Mouse (Mus musculus) G1E (cell line): ENCODE measurements around the gene Zfp639. TPM values are rescaled to one million over a fixed set of nuclear protein-coding genes. Genes with fewer than 3 reads are reported as not detected.

ENCODE experiments used
- ATAC-seq: 2 replicates; pipeline ENCODE4 v1.8.0; 2016; ENCODE audit warnings: mild to moderate bottlenecking; ENCODE audit not compliant: insufficient number of reproducible peaks, poor library complexity, low FRiP score, severe bottlenecking; ENCODE audit errors: extremely low read depth
- DNase-seq: peaks from one replicate; pipeline ENCODE4 v3.0.0; 2012; ENCODE audit warnings: low spot score
- H3K27me3 ChIP-seq: 2 replicates; pipeline ENCODE4 v1.6.1; 2012; ENCODE audit warnings: mild to moderate bottlenecking, low read length, inconsistent platforms; ENCODE audit not compliant: insufficient read depth
- H3K36me3 ChIP-seq: replicated peaks from 2 replicates; pipeline ENCODE3; 2012; ENCODE audit warnings: mild to moderate bottlenecking, inconsistent platforms
- H3K4me1 ChIP-seq: 2 replicates; pipeline ENCODE4 v1.6.1; 2012; ENCODE audit warnings: low read depth, low read length, inconsistent platforms, mixed read lengths; ENCODE audit not compliant: insufficient read depth
- H3K4me3 ChIP-seq: 2 replicates; pipeline ENCODE4 v1.5.1; 2012; ENCODE audit warnings: low read depth, mild to moderate bottlenecking, inconsistent platforms, low read length, moderate library complexity, mixed read lengths
- H3K9me3 ChIP-seq: replicated peaks from 2 replicates; pipeline ENCODE4 v1.6.1; 2012; ENCODE audit warnings: inconsistent platforms
- CTCF ChIP-seq: IDR thresholded peaks from 2 replicates; pipeline ENCODE4 v1.5.1; 2012; ENCODE audit warnings: low read depth, low read length, inconsistent platforms, mixed read lengths
- GATA1 ChIP-seq: IDR thresholded peaks from 2 replicates; pipeline ENCODE4 v1.6.1; 2012; ENCODE audit warnings: borderline replicate concordance, low read length, inconsistent platforms, mixed read lengths
- GATA2 ChIP-seq: IDR thresholded peaks from 2 replicates; pipeline ENCODE4 v1.6.1; 2012; ENCODE audit warnings: low read depth, low read length, inconsistent platforms, borderline replicate concordance
- POLR2AphosphoS5 ChIP-seq: IDR thresholded peaks from 2 replicates; pipeline ENCODE4 v1.6.1; 2012; ENCODE audit warnings: low read depth, low read length, inconsistent platforms; ENCODE audit not compliant: insufficient replicate concordance
- TAL1 ChIP-seq: conservative IDR thresholded peaks from 2 replicates; pipeline ENCODE4 v1.6.1; 2012; ENCODE audit warnings: low read depth, low read length, inconsistent platforms, mixed read lengths
- polyA plus RNA-seq: library from polyadenylated mRNA; stranded (reverse); fragments of >175 nt; gene quantifications from 2 replicates; pipeline ENCODE4 v1.2.3, GENCODE M21; 2012
- total RNA-seq, 2 experiments: library from RNA; stranded (forward) in 1 of 2; stranded (reverse) in 1 of 2; fragments of 200-1000 nt in 1 of 2; fragments of >200 nt in 1 of 2; fragmentation: Nextera tagmentation in 1 of 2; gene quantifications; 2 replicates each; pipeline ENCODE4 v1.2.3; 2014 to 2017

Zfp639 gene
- total and polyA plus RNA-seq, 3 experiments = 6.0 to 90.8 (median 67.9) TPM

DNA sequence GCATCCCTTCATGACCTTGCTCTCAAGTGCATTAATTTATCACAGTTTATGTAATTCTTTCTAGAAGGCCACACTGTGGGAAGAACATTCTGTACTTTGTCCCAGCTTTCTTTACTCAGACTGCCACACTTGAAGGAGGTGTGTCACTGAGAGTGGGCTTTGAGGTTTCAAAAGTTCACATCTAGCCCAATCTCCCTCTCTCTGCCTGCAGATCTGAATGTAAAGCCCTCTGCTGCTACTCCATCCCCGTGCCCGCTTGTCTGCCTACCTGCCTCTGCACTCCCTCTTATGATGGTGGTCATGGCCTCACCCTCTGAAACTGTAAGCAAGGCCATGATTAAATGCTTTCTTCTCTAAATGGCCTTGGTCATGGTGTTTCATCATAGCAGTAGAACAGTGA lies 9.7 kb upstream of the Zfp639 start:
- no peaks in the 10 kb centered on the region for H3K9me3 ChIP-seq
- DNase-seq (no peak), ATAC-seq (no peak)
- peaks cover 39% of the 10 kb centered on the region for H3K27me3 ChIP-seq
- no peak overlapping the region for H3K4me3 ChIP-seq
- no peak for TF ChIP-seq POLR2AphosphoS5
- TF ChIP-seq CTCF = no peak
- no peak for TF ChIP-seq GATA1
- TF ChIP-seq TAL1 = no peak
- no peak for TF ChIP-seq GATA2
- H3K36me3 ChIP-seq = no peaks in the 10 kb centered on the region
- no peaks in the 10 kb centered on the region for H3K4me1 ChIP-seq

DNA sequence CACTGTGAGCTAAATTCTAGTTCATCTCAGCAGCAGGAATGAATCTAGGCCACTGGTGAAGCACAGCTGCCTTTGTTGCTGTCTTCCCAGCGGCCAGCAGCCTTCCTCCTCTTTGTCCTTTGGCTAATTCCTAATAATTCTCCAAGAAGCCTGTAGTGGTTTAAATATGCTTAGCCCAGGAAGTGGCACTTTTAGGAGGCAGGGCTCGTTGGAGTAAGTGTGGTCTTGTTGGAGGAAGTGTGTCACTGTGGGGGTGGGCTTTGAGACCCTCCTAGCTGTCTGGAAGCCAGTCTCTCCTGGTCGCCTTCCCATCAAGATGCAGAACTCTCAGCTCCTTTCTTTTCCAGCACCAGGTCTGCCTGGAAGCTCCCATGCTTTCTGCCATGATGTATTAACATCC lies 4.2 kb upstream of the Zfp639 start:
- H3K27me3 ChIP-seq = peaks cover 33% of the 10 kb centered on the region

DNA sequence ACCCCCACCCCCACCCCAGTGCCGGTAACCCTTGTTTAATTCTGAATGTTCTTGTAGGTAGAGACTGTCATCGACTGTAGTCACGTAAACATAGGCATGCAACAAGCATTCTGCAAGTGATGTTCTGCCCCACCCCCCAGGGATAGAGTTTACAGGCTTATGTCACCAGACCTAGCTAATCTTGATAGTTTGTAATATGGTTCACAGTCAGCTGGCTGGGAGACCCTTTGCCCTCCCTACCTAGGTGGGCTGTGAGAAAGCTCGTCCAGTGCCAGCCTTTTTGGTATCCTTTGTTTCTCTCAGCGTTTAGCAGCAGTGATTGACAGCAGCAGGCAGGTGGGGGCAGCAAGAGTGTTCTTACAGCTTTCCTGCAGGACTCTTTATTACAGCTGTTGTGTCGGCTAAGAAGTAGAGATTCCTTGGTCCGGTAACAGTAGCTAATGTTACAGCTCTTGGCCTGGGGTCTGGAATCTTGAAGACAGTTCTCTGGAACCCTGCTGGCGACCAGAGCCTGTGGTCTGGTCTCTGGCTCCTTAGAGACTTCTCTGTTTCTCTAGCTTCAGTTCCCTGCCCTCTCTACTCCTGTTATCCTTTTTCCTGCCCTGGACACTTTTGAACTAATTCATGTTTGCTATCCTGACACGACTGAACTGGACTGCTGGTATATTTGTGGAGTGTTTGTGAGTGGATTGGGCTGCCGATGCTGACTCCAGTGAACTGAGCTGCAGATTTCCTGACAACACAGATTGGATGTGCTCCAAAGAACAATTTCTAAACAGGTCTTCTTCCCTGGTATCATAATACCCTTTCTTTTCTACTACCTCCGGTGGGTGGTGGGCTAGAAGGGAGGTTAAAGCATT lies 3.5 kb upstream of the Zfp639 start:
- no peak for DNase-seq
- no peak for ATAC-seq
- H3K4me1 ChIP-seq = peaks cover 22% of the 10 kb centered on the region
- TF ChIP-seq GATA2 (no peak), GATA1 (no peak), CTCF (no peak), POLR2AphosphoS5 (no peak), TAL1 (no peak)
- H3K9me3 ChIP-seq = no peaks in the 10 kb centered on the region
- H3K36me3 ChIP-seq = no peaks in the 10 kb centered on the region
- H3K4me3 ChIP-seq = no peak overlapping the region
- peaks cover 29% of the 10 kb centered on the region for H3K27me3 ChIP-seq

More for the DNA sequence above, 4.2 kb upstream of the Zfp639 start:
- Histone ChIP-seq H3K4me1 (peaks cover 18% of the 10 kb centered on the region), H3K36me3 (no peaks in the 10 kb centered on the region), H3K4me3 (no peak overlapping the region), H3K9me3 (no peaks in the 10 kb centered on the region)
- ATAC-seq (no peak), DNase-seq (no peak)
- TF ChIP-seq CTCF (no peak), TAL1 (no peak), POLR2AphosphoS5 (no peak), GATA2 (no peak), GATA1 (no peak)

DNA sequence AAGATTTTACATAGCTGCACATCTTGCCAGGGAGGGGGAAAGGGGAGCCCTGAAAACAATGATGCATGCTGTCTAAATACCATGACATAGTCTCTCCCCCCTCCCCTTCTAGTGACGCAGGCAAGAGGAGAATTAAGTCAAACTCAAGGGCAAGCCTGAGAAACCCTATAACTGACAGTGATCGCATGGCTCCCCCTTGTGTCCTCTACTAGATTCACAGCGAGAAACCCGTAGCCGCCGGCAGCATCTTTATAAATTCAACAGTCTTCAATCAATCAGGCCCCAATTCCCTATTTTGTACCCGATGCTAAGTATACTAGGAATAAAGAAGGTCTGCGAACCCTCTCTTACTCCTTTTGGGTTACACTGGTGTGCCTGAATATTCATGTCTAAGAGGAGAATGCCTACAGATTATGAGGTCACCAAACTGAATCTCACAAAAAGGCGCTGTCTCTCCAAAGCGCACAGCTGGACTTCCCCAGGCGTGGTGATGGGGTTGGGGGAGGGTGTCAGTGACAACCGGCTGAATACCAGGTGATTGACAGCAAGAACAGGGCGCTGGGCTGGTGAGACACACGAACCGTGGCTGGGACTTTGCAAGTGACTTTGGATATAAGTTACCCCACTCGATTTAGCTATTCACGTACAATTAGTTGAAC lies 1.3 kb upstream of the Zfp639 start:
- no peak overlapping the region; the same call in 1 of the 2 replicates for H3K4me3 ChIP-seq
- peak; percentile 30; the same call in 1 of the 2 replicates for TF ChIP-seq CTCF
- no peak for TF ChIP-seq POLR2AphosphoS5

DNA sequence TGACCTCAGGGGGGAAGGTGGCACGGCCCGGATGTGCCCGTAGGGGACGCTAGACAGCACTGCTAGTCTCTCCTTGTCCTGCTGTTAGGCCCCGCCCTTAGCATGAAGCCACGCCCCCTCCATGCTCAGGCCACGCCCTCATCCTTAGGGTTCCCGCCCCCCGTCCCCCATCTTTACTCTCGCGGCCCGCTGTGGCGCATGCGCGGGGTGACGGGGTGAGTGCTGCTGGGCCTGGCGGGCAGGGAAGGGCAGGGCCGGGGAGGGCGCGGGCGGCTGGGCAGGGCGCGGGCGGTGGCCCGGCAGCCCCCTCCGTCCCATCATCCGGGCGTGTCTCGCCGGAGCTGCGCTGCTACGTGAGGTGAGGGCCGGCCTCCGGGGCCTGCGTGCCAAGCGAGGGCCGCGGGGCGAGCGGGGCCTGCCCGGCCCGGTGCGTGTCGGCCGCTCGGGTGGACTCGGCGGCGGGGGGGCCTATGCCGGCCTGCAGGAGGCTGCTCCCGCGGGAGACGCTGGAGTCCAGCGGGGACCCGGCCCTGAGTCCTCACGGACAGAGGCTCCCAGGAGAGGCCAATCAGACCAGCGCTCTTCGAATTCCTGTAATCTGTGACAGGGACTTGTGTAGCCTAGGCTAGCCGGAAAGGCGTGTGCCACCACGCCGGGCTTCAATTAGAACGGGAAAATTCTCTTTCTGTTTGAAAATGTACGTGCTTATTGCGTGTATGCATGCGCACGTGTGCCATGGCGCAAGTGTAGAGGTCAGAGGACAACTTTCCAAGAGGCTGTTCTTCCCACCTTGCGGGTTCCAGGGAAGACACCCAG lies 524 bp downstream of the Zfp639 start:
- peaks cover 25% of the 10 kb centered on the region for H3K36me3 ChIP-seq
- 0 out of 2 replicates have a peak, but pooled peaks cover 3% of the 10 kb centered on the region for H3K27me3 ChIP-seq
- H3K4me1 ChIP-seq = peaks cover 41% of the 10 kb centered on the region
- peak overlapping the region; percentile 84 for H3K4me3 ChIP-seq
- no peaks in the 10 kb centered on the region for H3K9me3 ChIP-seq
- DNase-seq (peak; percentile 97), ATAC-seq (peak; percentile 85)
- TF ChIP-seq GATA1 (no peak), CTCF (peak; percentile 51; the same call in 1 of the 2 replicates)

More for the DNA sequence above, 1.3 kb upstream of the Zfp639 start:
- ATAC-seq = 0 out of 2 replicates have a peak, but pooled peaks have one; percentile 15
- Histone ChIP-seq H3K9me3 (no peaks in the 10 kb centered on the region), H3K27me3 (peaks cover 17% of the 10 kb centered on the region), H3K36me3 (peaks cover 11% of the 10 kb centered on the region), H3K4me1 (peaks cover 39% of the 10 kb centered on the region)
- peak; percentile 44 for DNase-seq

DNA sequence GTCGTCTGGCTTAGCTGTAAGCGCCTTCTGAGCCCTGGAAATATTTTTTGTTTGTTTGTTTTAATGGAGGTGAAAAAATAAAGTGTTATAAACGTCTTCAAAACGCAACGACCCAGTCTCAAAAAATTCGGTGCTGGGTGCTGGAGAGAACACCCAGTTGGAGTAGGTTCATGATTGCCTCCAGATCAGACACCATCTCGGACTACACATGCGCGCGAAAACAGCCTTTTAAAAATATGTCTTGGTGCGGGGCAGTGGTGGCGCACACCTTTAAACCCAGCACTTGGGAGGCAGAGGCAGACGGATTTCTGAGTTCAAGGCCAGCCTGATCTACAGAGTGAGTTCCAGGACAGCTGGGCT lies 1.1 kb downstream of the Zfp639 start:
- no peaks in the 10 kb centered on the region for H3K9me3 ChIP-seq
- H3K4me3 ChIP-seq = peak overlapping the region; percentile 84
- DNase-seq = no peak
- no peaks in the 10 kb centered on the region for H3K27me3 ChIP-seq
- peaks cover 41% of the 10 kb centered on the region for H3K4me1 ChIP-seq
- TF ChIP-seq TAL1 = no peak
- TF ChIP-seq GATA2 = no peak
- TF ChIP-seq POLR2AphosphoS5 = no peak
- TF ChIP-seq GATA1 = no peak
- no peak for TF ChIP-seq CTCF
- peaks cover 31% of the 10 kb centered on the region for H3K36me3 ChIP-seq
- no peak for ATAC-seq
